Mouse (Mus musculus): ENCODE results near the gene Efcab2.

GRCm38 (mm10) chr1:178527547-178528361 is 121.9 kb downstream of the Efcab2 start:
- no peak for TF ChIP-seq CTCF (IDR thresholded peaks at IDR 0.05; ENCODE audit: control insufficient read depth, insufficient read depth, insufficient replicate concordance, low read depth, low read length)
- no peak for TF ChIP-seq POLR2A (IDR thresholded peaks at IDR 0.05; ENCODE audit: control insufficient read depth, low read depth, low read length)
